Mouse (Mus musculus): ENCODE measurements around the gene Bag5. TPM values are rescaled to one million over a fixed set of nuclear protein-coding genes. Genes with fewer than 3 reads are reported as not detected.

Bag5 gene
- total RNA-seq (2012; rRNA removed) (24.1 and 26.9 TPM in 2 replicates), total RNA-seq (2014; rRNA removed) (25.6 and 27.9 TPM in 2 replicates), polyA plus RNA-seq (2012; ENCODE audit: insufficient read length, low read depth) (27.9 and 29.2 TPM in 2 replicates)

DNA sequence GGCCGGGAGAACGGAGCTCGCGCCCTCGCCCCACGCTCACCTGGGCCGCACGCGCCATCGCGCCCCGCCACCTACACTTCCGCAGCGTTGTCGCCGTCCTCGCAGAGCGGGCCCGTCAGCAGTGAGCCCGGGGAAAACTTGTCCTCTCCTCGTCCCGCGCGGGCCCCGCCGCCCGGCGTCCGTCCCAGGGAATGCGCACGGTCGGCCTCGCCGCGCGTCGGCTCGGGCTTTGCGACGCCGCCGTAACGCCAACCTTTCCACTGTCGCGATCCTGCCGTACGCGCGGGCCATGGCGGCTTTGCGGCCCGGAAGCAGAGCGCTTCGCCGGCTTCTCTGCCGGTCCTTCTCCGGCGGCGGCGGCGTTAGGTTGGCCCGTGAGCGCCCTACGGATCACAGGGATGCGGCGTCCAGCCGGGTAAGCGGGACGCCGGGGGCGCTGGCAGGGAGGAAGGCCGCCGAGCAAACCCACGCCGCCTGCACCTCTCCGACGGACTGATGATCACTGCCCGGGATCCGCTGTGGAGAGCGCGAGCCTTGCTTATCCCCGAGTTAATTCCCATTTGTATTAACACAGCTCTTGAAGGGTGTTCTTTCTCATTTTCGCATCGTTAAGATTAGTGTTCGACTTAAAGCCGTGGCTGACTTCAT, at the start of gene Bag5, which contains the start of gene Apopt1:
Gene Bag5, minus strand, starts transcription at position 254 of the 648 bp plus-strand sequence.
Gene Apopt1, plus strand, starts transcription at position 258 of the 648 bp plus-strand sequence.
- Histone ChIP-seq H3K27ac (ENCODE audit: insufficient read depth, low read depth) (no peak within 1 kb of the TSS), H3K27me3 (replicated peaks) (no peaks in the 10 kb centered on the region), H3K4me3 (replicated peaks in 1 of 3; ENCODE audit: low read depth in 2 of 3, low read length in 2 of 3, poor library complexity in 1 of 3) (peak within 1 kb of the TSS; percentile 93 to 100 (median 98)), H3K9me3 (replicated peaks; ENCODE audit: low read length) (no peaks in the 10 kb centered on the region), H3K79me2 (replicated peaks; ENCODE audit: control insufficient read depth, extremely low read depth, insufficient read depth, poor library complexity, severe bottlenecking) (peaks cover 26% of the 10 kb centered on the region), H3K4me1 (ENCODE audit: control insufficient read depth in 1 of 2, insufficient read depth in 2 of 2) (peaks cover 8 to 31% of the 10 kb centered on the region in 2 experiments), H3K4me2 (ENCODE audit: insufficient read depth, low read depth, poor library complexity, severe bottlenecking) (peak within 1 kb of the TSS; percentile 59), H3K9ac (ENCODE audit: insufficient read depth, low read depth) (peak within 1 kb of the TSS; percentile 96), H3K36me3 (replicated peaks in 1 of 2; ENCODE audit: control insufficient read depth in 1 of 2, insufficient read depth in 1 of 2, low read length in 1 of 2) (peaks cover 15 to 52% of the 10 kb centered on the region in 2 experiments)
- TF ChIP-seq ZKSCAN1 (IDR thresholded peaks at IDR 0.05; ENCODE audit: borderline replicate concordance, low read depth, low read length) (no peak), USF2 (conservative IDR thresholded peaks at IDR 0.05; ENCODE audit: low read depth, low read length) (no peak), MAZ (IDR thresholded peaks at IDR 0.05; ENCODE audit: low read depth, low read length) (peak; percentile 56; the same call in 1 of the 2 replicates), CHD2 (IDR thresholded peaks at IDR 0.05; ENCODE audit: low read length) (peak; percentile 58; the same call in 1 of the 2 replicates), RAD21 (IDR thresholded peaks at IDR 0.05; ENCODE audit: low read depth, low read length) (no peak), POLR2A (IDR thresholded peaks at IDR 0.05; ENCODE audit: low read depth, low read length) (peak; percentile 87), HCFC1 (IDR thresholded peaks at IDR 0.05; ENCODE audit: low read depth, low read length) (peak; percentile 95), ZMIZ1 (IDR thresholded peaks at IDR 0.05; ENCODE audit: low read depth, low read length) (peak; percentile 94), E2F4 (IDR thresholded peaks at IDR 0.05; ENCODE audit: insufficient replicate concordance, low read depth, low read length) (no peak), EP300 (IDR thresholded peaks at IDR 0.05; ENCODE audit: low read length) (no peak), KAT2A (IDR thresholded peaks at IDR 0.05; ENCODE audit: insufficient replicate concordance, low read length) (peak; percentile 96), ZNF384 (IDR thresholded peaks at IDR 0.05; ENCODE audit: low read depth, low read length) (no peak), SIN3A (IDR thresholded peaks at IDR 0.05; ENCODE audit: low read length) (peak; percentile 100), IRF4 (IDR thresholded peaks at IDR 0.05; ENCODE audit: low read depth, low read length) (peak; percentile 63; the same call in 1 of the 2 replicates), PAX5 (IDR thresholded peaks at IDR 0.05; ENCODE audit: low read length) (no peak), MEF2A (IDR thresholded peaks at IDR 0.05; ENCODE audit: borderline replicate concordance, low read depth, low read length) (peak; percentile 61), MAX (IDR thresholded peaks at IDR 0.05; ENCODE audit: low read length) (peak; percentile 74), ETS1 (conservative IDR thresholded peaks at IDR 0.05; ENCODE audit: low read depth, low read length) (no peak), RCOR1 (conservative IDR thresholded peaks at IDR 0.05; ENCODE audit: low read depth, low read length) (0 out of 2 replicates have a peak, but pooled peaks have one; percentile 43), USF1 (IDR thresholded peaks at IDR 0.05; ENCODE audit: low read depth, low read length) (no peak), SMC3 (IDR thresholded peaks at IDR 0.05; ENCODE audit: low read depth, low read length) (no peak), CHD1 (IDR thresholded peaks at IDR 0.05; ENCODE audit: low read depth, low read length) (no peak), NRF1 (IDR thresholded peaks at IDR 0.05; ENCODE audit: low read depth, low read length) (peak; percentile 71), CTCF (conservative IDR thresholded peaks at IDR 0.05 in 1 of 2, IDR thresholded peaks at IDR 0.05 in 1 of 2; ENCODE audit: low read depth in 2 of 2, low read length in 2 of 2) (peak in 1 of 2 experiments; percentile 4; a peak in 1 of 4 replicates), JUN (IDR thresholded peaks at IDR 0.05; ENCODE audit: insufficient read depth, low read depth, low read length) (no peak), JUND (conservative IDR thresholded peaks at IDR 0.05; ENCODE audit: low read depth, low read length) (no peak), TBP (conservative IDR thresholded peaks at IDR 0.05; ENCODE audit: low read depth, low read length) (0 out of 2 replicates have a peak, but pooled peaks have one; percentile 20), MYC (IDR thresholded peaks at IDR 0.05; ENCODE audit: low read depth, low read length) (0 out of 2 replicates have a peak, but pooled peaks have one; percentile 27), ZC3H11A (IDR thresholded peaks at IDR 0.05; ENCODE audit: low read depth, low read length) (no peak), ELF1 (IDR thresholded peaks at IDR 0.05; ENCODE audit: low read depth, low read length) (peak; percentile 95), GABPA (IDR thresholded peaks at IDR 0.05; ENCODE audit: insufficient replicate concordance, low read depth, low read length) (peak; percentile 74; the same call in 1 of the 2 replicates), POLR2AphosphoS2 (IDR thresholded peaks at IDR 0.05; ENCODE audit: low read depth, low read length) (peak; percentile 78), NELFE (IDR thresholded peaks at IDR 0.05; ENCODE audit: low read depth, low read length) (peak; percentile 93), MXI1 (IDR thresholded peaks at IDR 0.05; ENCODE audit: low read depth, low read length) (peak; percentile 81; the same call in 1 of the 2 replicates), MAFK (IDR thresholded peaks at IDR 0.05; ENCODE audit: insufficient replicate concordance, low read length) (no peak), UBTF (IDR thresholded peaks at IDR 0.05; ENCODE audit: low read depth, low read length) (peak; percentile 65; the same call in 1 of the 2 replicates), TCF12 (IDR thresholded peaks at IDR 0.05; ENCODE audit: low read depth, low read length) (peak; percentile 100), BHLHE40 (IDR thresholded peaks at IDR 0.05; ENCODE audit: low read depth, low read length) (peak; percentile 72)
- dilution Hi-C loops (cut with MboI; ENCODE audit: extremely low pct_ligation_motif_present, extremely low pct_unique_long_range_greater_than_20kb, low sequenced_read_pairs), result no loop called here
- in situ Hi-C loops (cut with MboI; ENCODE audit: low pct_ligation_motif_present, low pct_unique_long_range_greater_than_20kb, low sequenced_read_pairs), result loop anchor here (5.0 to 10.0 kb wide), 2 partner anchors 36 to 58 kb away; partner anchors contain the start of gene Trmt61a
- DNase-seq (ENCODE audit: extremely low read depth), result peak; percentile 79

Data from CH12.LX (cell line).